Mouse (Mus musculus) kidney, postnatal 0 days (tissue): ENCODE measurements at regions not wholly inside any gene's neighbourhood (a gene's known extent, or its start where the extent isn't known, plus 50 kb on each side); places are given as distances from the start of the nearest gene placed in this dataset.

Experiments
- ATAC-seq: fragments of 200-750 bp; cut with Nextera tagmentation; replicated peaks from 2 replicates; pipeline ENCODE4 v1.8.0; 2017; ENCODE audit warnings: low read depth, moderate number of reproducible peaks, moderate TSS enrichment, moderate library complexity; ENCODE audit not compliant: low FRiP score
- DNase-seq: peaks from one replicate; pipeline ENCODE4 v3.0.0-alpha.2; 2016; ENCODE audit warnings: low spot score
- H3K27ac ChIP-seq: fragments of 300-500 bp; sonication (generic); 2 replicates; pipeline ENCODE4 v1.5.1; 2014; ENCODE audit warnings: mild to moderate bottlenecking
- H3K27me3 ChIP-seq: fragments of 300-500 bp; sonication (generic); 2 replicates; pipeline ENCODE4 v1.6.1; 2014; ENCODE audit warnings: low read length, mixed read lengths; ENCODE audit not compliant: insufficient read depth
- H3K36me3 ChIP-seq: fragments of 300-500 bp; sonication (generic); 2 replicates; pipeline ENCODE4 v1.6.1; 2014; ENCODE audit warnings: low read length, mixed read lengths; ENCODE audit not compliant: insufficient read depth
- H3K4me1 ChIP-seq: fragments of 300-500 bp; sonication (generic); replicated peaks from 2 replicates; pipeline ENCODE4 v1.6.1; 2014; ENCODE audit warnings: antibody characterized with exemption, low read length, mixed read lengths; ENCODE audit not compliant: insufficient read depth
- H3K4me2 ChIP-seq: fragments of 300-500 bp; sonication (generic); 2 replicates; pipeline ENCODE4 v1.6.1; 2014; ENCODE audit warnings: mild to moderate bottlenecking, low read length, moderate library complexity, mixed read lengths
- H3K4me3 ChIP-seq: fragments of 300-500 bp; sonication (generic); replicated peaks from 2 replicates; pipeline ENCODE4 v1.5.1; 2014; ENCODE audit warnings: low read depth, low read length
- H3K9ac ChIP-seq: fragments of 300-500 bp; sonication (generic); 2 replicates; pipeline ENCODE4 v1.6.1; 2014; ENCODE audit warnings: low read depth, low read length
- H3K9me3 ChIP-seq: fragments of 300-500 bp; sonication (generic); replicated peaks from 2 replicates; pipeline ENCODE4 v1.6.1; 2016; ENCODE audit warnings: low read length, inconsistent platforms, mixed read lengths
- CTCF ChIP-seq: IDR thresholded peaks from 2 replicates; pipeline ENCODE4 v1.5.1; 2016; ENCODE audit warnings: antibody characterized with exemption, low read depth, mild to moderate bottlenecking, moderate library complexity
- WGBS: fragments of 180-500 bp; shearing (Covaris S2); extraction: QIAGEN DNeasy Blood & Tissue Kit; methylation state at CpG from one replicate; pipeline ENCODE4 v1.1.7; 2014; 5-methylcytosine and 5-hydroxymethylcytosine counted together

- no peaks in the 10 kb centered on the region for H3K36me3 ChIP-seq
- H3K27me3 ChIP-seq: no peaks in the 10 kb centered on the region
- 51% methylated on average over 8 of the region's 8 CpGs for WGBS
- no peak overlapping the region for H3K4me2 ChIP-seq
- no peak for ATAC-seq
- H3K4me3 ChIP-seq: no peak overlapping the region
- DNase-seq: peak; percentile 31
- peak; percentile 24; the same call in 1 of the 2 replicates for TF ChIP-seq CTCF
- no peak overlapping the region for H3K9ac ChIP-seq
- no peak overlapping the region for H3K27ac ChIP-seq
- H3K9me3 ChIP-seq: no peaks in the 10 kb centered on the region
- no peaks in the 10 kb centered on the region for H3K4me1 ChIP-seq
Observed at GRCm38 (mm10) chr12:25358846-25359525, 262.0 kb upstream of the Id2 start.

DNA sequence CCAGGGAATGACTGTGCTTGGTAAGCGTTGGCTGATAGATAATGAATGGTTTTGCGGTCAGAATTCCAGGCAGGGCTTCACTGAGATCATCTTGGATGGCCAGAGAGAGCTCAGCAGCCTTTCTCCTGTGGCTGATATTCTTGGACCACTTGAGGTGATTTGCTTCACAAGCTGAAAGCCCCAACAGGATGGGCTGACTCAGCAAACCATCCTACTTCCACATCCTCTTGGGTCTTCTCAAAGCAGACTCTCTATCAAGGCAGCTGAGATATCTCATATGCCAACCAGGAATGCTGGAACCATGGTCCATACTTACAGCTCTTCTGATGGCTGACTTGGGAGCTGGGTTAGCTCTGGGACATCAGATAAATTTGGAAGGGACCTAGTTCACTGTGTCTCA is 259.8 kb upstream of the Id2 start:
- H3K36me3 ChIP-seq: no peaks in the 10 kb centered on the region
- no peak for TF ChIP-seq CTCF
- H3K9ac ChIP-seq: no peak overlapping the region
- WGBS: 80% methylated on average over 2 of the region's 2 CpGs
- no peak overlapping the region for H3K4me3 ChIP-seq
- DNase-seq (no peak), ATAC-seq (no peak)
- no peaks in the 10 kb centered on the region for H3K27me3 ChIP-seq
- no peaks in the 10 kb centered on the region for H3K4me1 ChIP-seq
- no peaks in the 10 kb centered on the region for H3K9me3 ChIP-seq
- H3K4me2 ChIP-seq: no peak overlapping the region
- H3K27ac ChIP-seq: no peak overlapping the region

GRCm38 (mm10) chr12:25355217-25355616 is 258.3 kb upstream of the Id2 start:
- Histone ChIP-seq H3K9ac (no peak overlapping the region), H3K4me1 (no peaks in the 10 kb centered on the region), H3K4me2 (no peak overlapping the region), H3K9me3 (no peaks in the 10 kb centered on the region), H3K27me3 (no peaks in the 10 kb centered on the region), H3K4me3 (no peak overlapping the region), H3K36me3 (no peaks in the 10 kb centered on the region), H3K27ac (no peak overlapping the region)
- ATAC-seq: no peak
- DNase-seq: no peak
- WGBS: 57% methylated on average over 1 of the region's 1 CpGs
- TF ChIP-seq CTCF: no peak

- H3K36me3 ChIP-seq: no peaks in the 10 kb centered on the region
- H3K9ac ChIP-seq: no peak overlapping the region
- H3K27me3 ChIP-seq: no peaks in the 10 kb centered on the region
- DNase-seq (no peak), ATAC-seq (no peak)
- no peak overlapping the region for H3K4me3 ChIP-seq
- no peaks in the 10 kb centered on the region for H3K9me3 ChIP-seq
- no peak for TF ChIP-seq CTCF
- H3K27ac ChIP-seq: no peak overlapping the region
- 63% methylated on average over 10 of the region's 10 CpGs for WGBS
- H3K4me2 ChIP-seq: no peak overlapping the region
- H3K4me1 ChIP-seq: no peaks in the 10 kb centered on the region
Observed at GRCm38 (mm10) chr12:25353402-25353896, 256.5 kb upstream of the Id2 start.

GRCm38 (mm10) chr12:25352160-25352559 is 255.2 kb upstream of the Id2 start:
- Histone ChIP-seq H3K4me3 (no peak overlapping the region), H3K4me2 (no peak overlapping the region), H3K36me3 (no peaks in the 10 kb centered on the region), H3K4me1 (no peaks in the 10 kb centered on the region), H3K27ac (no peak overlapping the region), H3K27me3 (no peaks in the 10 kb centered on the region), H3K9me3 (no peaks in the 10 kb centered on the region), H3K9ac (no peak overlapping the region)
- ATAC-seq (no peak), DNase-seq (no peak)
- no peak for TF ChIP-seq CTCF

DNA sequence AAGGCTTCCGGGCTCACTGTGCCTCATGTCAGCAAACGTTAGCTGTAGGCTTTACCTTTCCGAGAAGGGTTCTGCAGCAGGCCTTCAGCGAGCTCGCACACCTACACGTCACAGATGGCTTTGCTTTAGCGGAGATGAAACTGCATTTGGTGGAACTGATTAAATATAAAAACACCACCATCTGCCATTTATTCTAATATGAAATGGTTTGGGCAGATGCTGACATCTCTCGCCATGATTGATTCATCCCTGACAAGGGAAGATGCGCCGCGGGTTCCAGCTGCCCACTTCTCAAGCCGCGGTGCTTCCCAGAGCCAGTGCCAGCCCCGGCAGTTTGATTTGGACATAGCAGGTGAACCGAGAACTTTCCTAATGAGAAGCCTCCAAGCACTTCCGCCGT is 247.4 kb upstream of the Id2 start:
- no peaks in the 10 kb centered on the region for H3K9me3 ChIP-seq
- ATAC-seq: no peak
- H3K4me3 ChIP-seq: no peak overlapping the region
- no peaks in the 10 kb centered on the region for H3K27me3 ChIP-seq
- no peaks in the 10 kb centered on the region for H3K36me3 ChIP-seq
- H3K4me2 ChIP-seq: no peak overlapping the region
- WGBS: 71% methylated on average over 17 of the region's 17 CpGs
- H3K9ac ChIP-seq: no peak overlapping the region
- TF ChIP-seq CTCF: no peak
- no peak overlapping the region for H3K27ac ChIP-seq
- no peaks in the 10 kb centered on the region for H3K4me1 ChIP-seq
- no peak for DNase-seq

DNA sequence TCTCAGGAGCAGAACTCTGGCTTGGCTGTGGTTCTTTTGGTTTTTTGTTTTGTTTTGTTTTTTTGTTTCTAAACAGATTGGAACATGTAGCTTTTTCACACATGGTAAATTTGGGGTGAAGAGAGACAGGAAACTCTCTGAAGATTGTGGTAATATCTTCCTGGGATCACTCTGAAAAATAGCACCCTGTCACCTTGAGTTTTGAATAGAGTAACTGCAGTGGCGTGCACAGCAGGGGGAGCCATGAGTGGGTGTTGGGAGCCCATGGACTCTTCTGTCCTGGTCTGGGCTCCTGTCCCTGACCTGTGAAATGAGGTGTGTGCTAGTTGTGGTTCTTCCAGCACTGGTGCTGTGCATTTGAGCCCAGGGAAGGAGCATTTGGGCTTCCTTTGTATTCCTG is 241.8 kb upstream of the Id2 start:
- Histone ChIP-seq H3K4me2 (no peak overlapping the region), H3K27ac (no peak overlapping the region), H3K9me3 (no peaks in the 10 kb centered on the region), H3K4me1 (no peaks in the 10 kb centered on the region), H3K36me3 (no peaks in the 10 kb centered on the region), H3K27me3 (no peaks in the 10 kb centered on the region), H3K9ac (no peak overlapping the region), H3K4me3 (no peak overlapping the region)
- TF ChIP-seq CTCF: peak; percentile 35; the same call in 1 of the 2 replicates
- 76% methylated on average over 1 of the region's 1 CpGs for WGBS
- DNase-seq: no peak
- ATAC-seq: no peak
